Mouse (Mus musculus) hindbrain, embryonic 14.5 days (tissue): ENCODE results near the gene Klf3. TPM values are rescaled to one million over a fixed set of nuclear protein-coding genes. Genes with fewer than 3 reads are reported as not detected.
A peak's percentile ranks its signal among the peaks of the same experiment; 100 is the strongest.

Experiments
- ATAC-seq: fragments of 200-750 bp; cut with Nextera tagmentation; 2 replicates; pipeline ENCODE4 v1.8.0; 2017; ENCODE audit warnings: moderate number of reproducible peaks, mild to moderate bottlenecking, moderate TSS enrichment, moderate library complexity; ENCODE audit not compliant: low FRiP score
- DNase-seq: peaks from one replicate; pipeline ENCODE4 v3.0.0-alpha.2; 2015; ENCODE audit warnings: low spot score
- H3K27ac ChIP-seq: fragments of 300-500 bp; sonication (generic); 2 replicates; pipeline ENCODE4 v1.5.1; 2014; ENCODE audit warnings: mild to moderate bottlenecking, moderate library complexity
- H3K27me3 ChIP-seq: fragments of 300-500 bp; sonication (generic); 2 replicates; pipeline ENCODE4 v1.6.1; 2014; ENCODE audit warnings: mild to moderate bottlenecking, low read length, mixed read lengths; ENCODE audit not compliant: control insufficient read depth, insufficient read depth
- H3K36me3 ChIP-seq: fragments of 300-500 bp; sonication (generic); replicated peaks from 2 replicates; pipeline ENCODE4 v1.6.1; 2014; ENCODE audit not compliant: control insufficient read depth, insufficient read depth
- H3K4me1 ChIP-seq: fragments of 300-500 bp; sonication (generic); replicated peaks from 2 replicates; pipeline ENCODE4 v1.6.1; 2014; ENCODE audit warnings: antibody characterized with exemption, low read length, mixed read lengths; ENCODE audit not compliant: control insufficient read depth, insufficient read depth
- H3K4me2 ChIP-seq: fragments of 300-500 bp; sonication (generic); replicated peaks from 2 replicates; pipeline ENCODE4 v1.6.1; 2014; ENCODE audit warnings: mild to moderate bottlenecking, moderate library complexity
- H3K4me3 ChIP-seq: fragments of 300-500 bp; sonication (generic); replicated peaks from 2 replicates; pipeline ENCODE4 v1.5.1; 2014; ENCODE audit warnings: mild to moderate bottlenecking, low read length
- H3K9ac ChIP-seq: fragments of 300-500 bp; sonication (generic); 2 replicates; pipeline ENCODE4 v1.6.1; 2014
- H3K9me3 ChIP-seq: fragments of 300-500 bp; sonication (generic); 2 replicates; pipeline ENCODE4 v1.6.1; 2016; ENCODE audit warnings: low read length; ENCODE audit not compliant: control insufficient read depth
- WGBS: fragments of 180-500 bp; shearing (Covaris S2); extraction: QIAGEN DNeasy Blood & Tissue Kit; methylation state at CpG from one replicate; pipeline ENCODE4 v1.1.7; 2014; 5-methylcytosine and 5-hydroxymethylcytosine counted together
- polyA plus RNA-seq: library from polyadenylated mRNA; unstranded; fragments of >200 nt; fragmentation: Nextera tagmentation; extraction: Ambion mirVana; gene quantifications from 2 replicates; pipeline ENCODE4 v1.2.1, GENCODE M21; 2014

Klf3 gene
- polyA plus RNA-seq, 1 experiment from 2014 or later = 24.3 TPM

DNA sequence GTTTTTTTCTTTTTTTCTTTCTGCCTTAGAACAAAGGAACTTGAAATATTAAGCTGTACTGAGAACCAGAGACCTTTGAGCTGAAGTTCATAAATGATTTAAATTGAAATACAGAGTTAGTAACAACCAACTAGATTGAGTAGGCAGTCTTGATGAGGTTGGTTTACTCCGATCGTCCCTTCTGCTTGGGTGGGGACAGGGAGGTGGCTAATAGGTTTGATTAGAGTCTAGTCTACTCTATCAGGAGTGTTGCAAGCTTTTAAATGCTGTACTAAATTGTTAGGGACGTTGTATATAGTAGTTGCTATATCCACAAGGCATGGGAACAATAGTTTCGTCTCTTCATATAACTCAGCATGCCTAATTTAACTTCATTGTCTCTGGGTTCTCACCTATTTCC lies 4.4 kb downstream of the Klf3 start:
- Histone ChIP-seq H3K9ac (0 out of 2 replicates have a peak overlapping the region, but pooled peaks have one; percentile 10), H3K27ac (0 out of 2 replicates have a peak overlapping the region, but pooled peaks have one; percentile 27), H3K9me3 (no peaks in the 10 kb centered on the region), H3K4me2 (peak overlapping the region; percentile 27; the same call in 1 of the 2 replicates), H3K36me3 (no peaks in the 10 kb centered on the region), H3K4me3 (no peak overlapping the region), H3K4me1 (peaks cover 50% of the 10 kb centered on the region), H3K27me3 (no peaks in the 10 kb centered on the region)
- no peak for DNase-seq
- 54% methylated on average over 4 of the region's 4 CpGs for WGBS
- no peak for ATAC-seq

GRCm38 (mm10) chr5:64808106-64809010 lies 5.2 kb downstream of the Klf3 start:
- no peak overlapping the region for H3K4me3 ChIP-seq
- no peaks in the 10 kb centered on the region for H3K27me3 ChIP-seq
- 0 out of 2 replicates have a peak overlapping the region, but pooled peaks have one; percentile 10 for H3K9ac ChIP-seq
- no peak for DNase-seq
- WGBS = 58% methylated on average over 24 of the region's 24 CpGs
- ATAC-seq = no peak
- peaks cover 52% of the 10 kb centered on the region for H3K4me1 ChIP-seq
- H3K9me3 ChIP-seq = no peaks in the 10 kb centered on the region
- H3K4me2 ChIP-seq = peak overlapping the region; percentile 27; the same call in 1 of the 2 replicates
- no peaks in the 10 kb centered on the region for H3K36me3 ChIP-seq
- 0 out of 2 replicates have a peak overlapping the region, but pooled peaks have one; percentile 27 for H3K27ac ChIP-seq

GRCm38 (mm10) chr5:64809257-64809656 lies 6.1 kb downstream of the Klf3 start:
- no peak for ATAC-seq
- Histone ChIP-seq H3K4me1 (peaks cover 52% of the 10 kb centered on the region), H3K9me3 (no peaks in the 10 kb centered on the region), H3K4me3 (no peak overlapping the region), H3K4me2 (no peak overlapping the region), H3K27ac (no peak overlapping the region), H3K36me3 (no peaks in the 10 kb centered on the region), H3K9ac (no peak overlapping the region), H3K27me3 (no peaks in the 10 kb centered on the region)
- no peak for DNase-seq
- 90% methylated on average over 7 of the region's 7 CpGs for WGBS

DNA sequence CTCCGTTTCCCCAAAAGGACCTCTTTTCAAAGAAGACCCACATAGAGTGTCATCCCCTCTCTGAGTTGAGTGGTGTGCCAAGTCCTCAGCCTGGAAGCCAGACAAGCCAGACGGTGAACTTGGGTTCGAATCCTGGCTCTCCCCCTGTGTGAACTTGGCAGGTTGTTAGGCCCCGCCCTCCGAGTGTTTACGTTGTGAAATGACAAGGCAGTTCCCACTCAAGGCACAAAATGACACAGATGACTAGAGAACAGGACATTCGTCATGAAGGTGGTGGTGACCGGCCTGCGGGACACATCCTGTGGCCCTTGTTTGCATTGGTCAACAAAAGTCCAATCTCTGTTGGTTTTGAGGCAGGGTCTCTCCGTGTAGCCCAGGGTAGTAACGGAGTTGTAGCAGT lies 6.7 kb downstream of the Klf3 start:
- Histone ChIP-seq H3K9me3 (no peaks in the 10 kb centered on the region), H3K36me3 (no peaks in the 10 kb centered on the region), H3K4me3 (no peak overlapping the region), H3K4me1 (peaks cover 52% of the 10 kb centered on the region), H3K27ac (no peak overlapping the region), H3K4me2 (no peak overlapping the region), H3K9ac (no peak overlapping the region), H3K27me3 (no peaks in the 10 kb centered on the region)
- DNase-seq (no peak), ATAC-seq (no peak)
- WGBS = 90% methylated on average over 11 of the region's 11 CpGs

- Histone ChIP-seq H3K36me3 (no peaks in the 10 kb centered on the region), H3K9me3 (no peaks in the 10 kb centered on the region), H3K27ac (peak overlapping the region; percentile 79), H3K9ac (0 out of 2 replicates have a peak overlapping the region, but pooled peaks have one; percentile 39), H3K4me1 (peaks cover 41% of the 10 kb centered on the region), H3K4me2 (peak overlapping the region; percentile 39), H3K4me3 (no peak overlapping the region), H3K27me3 (no peaks in the 10 kb centered on the region)
- ATAC-seq (peak; percentile 86), DNase-seq (peak; percentile 57)
- 3% methylated on average over 9 of the region's 9 CpGs for WGBS
Observed at GRCm38 (mm10) chr5:64810860-64811499, 7.8 kb downstream of the Klf3 start.

DNA sequence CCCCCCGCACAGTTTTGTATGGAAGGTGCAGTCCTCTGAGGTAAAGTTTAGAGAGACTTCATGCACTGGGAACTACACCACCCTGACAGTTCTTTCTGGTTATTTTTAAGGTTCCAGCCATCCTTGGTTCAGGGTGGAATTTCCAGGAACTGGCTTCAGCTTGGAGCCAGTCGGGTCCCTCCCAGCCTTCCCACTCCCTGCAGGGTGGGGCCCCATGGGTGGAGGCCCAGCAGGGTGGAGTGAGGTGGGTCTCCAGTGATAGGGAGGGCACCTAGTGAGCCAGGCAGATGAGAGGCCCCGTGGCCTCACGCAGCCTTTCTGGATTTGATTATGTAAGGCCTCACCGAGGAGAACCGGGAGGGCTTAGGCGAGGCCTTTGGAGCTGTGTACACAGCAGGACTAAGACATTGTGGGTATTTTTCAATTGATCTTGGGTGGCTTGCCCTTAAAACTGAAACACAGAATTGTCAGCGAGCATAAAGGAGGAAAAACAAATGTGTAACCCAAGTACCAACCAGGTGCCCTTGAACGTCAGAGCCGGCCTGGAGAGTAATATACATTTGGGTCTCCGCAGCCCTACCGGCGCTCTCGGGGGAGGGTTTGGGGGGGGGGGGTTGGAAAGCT lies 8.4 kb downstream of the Klf3 start:
- Histone ChIP-seq H3K27ac (peak overlapping the region; percentile 79), H3K27me3 (no peaks in the 10 kb centered on the region), H3K36me3 (no peaks in the 10 kb centered on the region), H3K4me3 (no peak overlapping the region), H3K9ac (peak overlapping the region; percentile 39), H3K4me1 (peaks cover 35% of the 10 kb centered on the region), H3K9me3 (no peaks in the 10 kb centered on the region), H3K4me2 (peak overlapping the region; percentile 39)
- peak; percentile 11 for ATAC-seq
- 7% methylated on average over 13 of the region's 14 CpGs for WGBS
- no peak for DNase-seq

DNA sequence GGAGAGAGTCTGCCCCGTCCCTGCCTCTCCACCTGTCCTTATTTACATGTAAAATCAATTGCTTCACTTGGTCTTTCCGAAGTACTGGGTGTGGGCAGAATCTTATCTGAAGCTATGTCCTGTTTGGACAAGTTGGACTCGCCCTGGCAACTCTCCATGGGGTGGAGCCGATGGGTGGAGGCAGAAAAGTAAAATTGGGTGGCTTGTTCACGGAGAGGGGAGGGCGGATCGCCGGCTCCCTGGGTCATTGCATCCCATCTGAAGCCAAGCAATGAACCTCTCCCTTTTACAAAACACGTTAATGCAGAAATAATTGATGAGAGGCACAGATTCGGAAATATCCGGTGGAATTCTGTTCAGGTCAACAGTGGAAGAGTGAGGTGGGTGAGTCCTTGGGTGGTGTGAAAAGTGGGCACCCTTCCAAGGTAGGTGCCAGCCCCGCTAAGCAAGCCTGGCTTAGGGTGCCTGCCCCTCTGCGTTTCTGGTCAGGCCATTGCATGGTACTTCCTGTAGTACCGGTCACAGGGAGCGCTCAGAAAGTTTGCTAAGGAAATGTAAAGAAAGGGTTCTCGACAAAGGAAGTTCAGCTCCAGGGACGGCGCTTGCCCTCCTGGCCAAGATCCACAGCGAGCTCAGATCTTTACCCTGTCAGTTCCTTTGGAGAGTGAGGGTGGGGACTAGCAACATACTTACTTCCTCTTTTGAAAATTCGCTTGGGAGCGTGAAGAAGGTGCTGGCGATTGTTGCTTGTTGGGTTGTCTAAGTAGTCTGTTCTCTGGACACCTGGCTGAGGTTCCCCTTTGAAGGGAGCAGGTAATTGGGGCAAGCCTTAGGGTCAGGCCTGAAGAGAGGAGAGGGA lies 9.2 kb downstream of the Klf3 start:
- Histone ChIP-seq H3K4me1 (peaks cover 28% of the 10 kb centered on the region), H3K27ac (peak overlapping the region; percentile 79; the same call in 1 of the 2 replicates), H3K4me3 (no peak overlapping the region), H3K9me3 (no peaks in the 10 kb centered on the region), H3K27me3 (no peaks in the 10 kb centered on the region), H3K4me2 (peak overlapping the region; percentile 39), H3K36me3 (no peaks in the 10 kb centered on the region), H3K9ac (peak overlapping the region; percentile 24; the same call in 1 of the 2 replicates)
- ATAC-seq = no peak
- no peak for DNase-seq
- WGBS = 16% methylated on average over 22 of the region's 22 CpGs

GRCm38 (mm10) chr5:64812983-64813304 lies 9.8 kb downstream of the Klf3 start:
- Histone ChIP-seq H3K27me3 (no peaks in the 10 kb centered on the region), H3K4me1 (peaks cover 28% of the 10 kb centered on the region), H3K27ac (no peak overlapping the region), H3K4me3 (no peak overlapping the region), H3K9me3 (no peaks in the 10 kb centered on the region), H3K4me2 (peak overlapping the region; percentile 39; the same call in 1 of the 2 replicates), H3K36me3 (no peaks in the 10 kb centered on the region), H3K9ac (no peak overlapping the region)
- WGBS = 39% methylated on average over 4 of the region's 4 CpGs
- DNase-seq (no peak), ATAC-seq (no peak)
